Mouse (Mus musculus): ENCODE measurements around the gene Spry2. TPM values are rescaled to one million over a fixed set of nuclear protein-coding genes. Genes with fewer than 3 reads are reported as not detected.

Spry2 gene
- total RNA-seq (2021), result 10 to 100 TPM; 34.6 to 35.7 TPM
- long read RNA-seq, experiment 1, partial matches to known transcripts, result 0 of 2 reads
- long read RNA-seq, experiment 1, other reads (novel, unspliced or antisense), result 0 of 2 reads
- long read RNA-seq, experiment 2, transcript Spry2-201 (2 exons, 2,087 nt), result major isoform, 6 of 7 reads
- long read RNA-seq, experiment 2, partial matches to known transcripts, result 0 of 7 reads
- long read RNA-seq, experiment 2, other reads (novel, unspliced or antisense), result 1 of 7 reads

GRCm38 (mm10) chr14:105896791-105897568, at the start of gene Spry2:
Spry2 (minus strand) TSS chr14:105896819.
- peak; percentile 91 to 92 for DNase-seq
- intact Hi-C loops (cut with DNase I), result loop anchor here (2.0 to 5.0 kb wide), 6 partner anchors 164 to 585 kb away; no protein-coding TSS in a partner anchor

DNA sequence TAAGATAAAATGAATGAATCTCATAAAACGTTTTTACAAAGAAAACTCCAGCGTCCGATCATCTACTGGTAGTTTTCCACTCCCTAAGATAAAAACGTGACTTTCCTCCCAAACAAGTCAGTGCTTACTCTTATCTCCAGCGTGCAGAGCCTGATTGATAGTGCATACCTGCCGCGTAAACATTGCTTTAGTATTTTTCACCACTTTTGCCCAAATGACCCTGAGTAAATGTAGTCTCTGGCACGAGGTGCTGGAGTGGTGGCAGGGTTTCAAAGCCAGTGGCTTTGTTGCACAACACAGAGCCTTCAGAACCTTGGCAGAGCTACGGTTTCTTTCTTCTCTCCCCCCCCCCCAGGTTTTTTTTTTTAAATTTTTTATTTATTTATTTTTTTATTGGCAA, 44.7 kb upstream of the Spry2 start:
- peak in 1 of 2 experiments; percentile 17 for DNase-seq
- intact Hi-C loops (cut with DNase I), result no loop called here

GRCm38 (mm10) chr14:105926726-105927125, 30.1 kb upstream of the Spry2 start:
- intact Hi-C loops (cut with DNase I), result no loop called here

DNA sequence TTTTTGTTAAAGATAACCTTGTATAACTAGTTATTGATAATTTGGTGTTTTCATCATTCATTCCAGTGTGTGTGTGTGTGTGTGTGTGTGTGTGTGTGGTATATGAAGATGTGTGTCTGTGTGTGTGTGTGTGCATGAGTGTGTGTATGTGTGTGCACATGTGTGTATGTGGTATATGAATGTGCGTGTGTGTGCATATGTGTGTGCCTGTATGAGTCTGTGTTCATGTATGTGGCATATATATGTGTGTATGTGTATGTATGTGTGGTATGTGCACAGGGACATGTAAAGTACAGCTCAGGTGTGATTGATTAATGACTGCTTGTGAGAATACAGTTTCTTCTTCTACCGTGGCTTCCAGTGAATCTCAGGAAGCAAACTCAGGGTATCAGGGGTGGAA, 28.7 kb upstream of the Spry2 start:
- intact Hi-C loops (cut with DNase I), result no loop called here
- no peak for DNase-seq

More at GRCm38 (mm10) chr14:105926726-105927125, 30.1 kb upstream of the Spry2 start:
- DNase-seq, result no peak

DNA sequence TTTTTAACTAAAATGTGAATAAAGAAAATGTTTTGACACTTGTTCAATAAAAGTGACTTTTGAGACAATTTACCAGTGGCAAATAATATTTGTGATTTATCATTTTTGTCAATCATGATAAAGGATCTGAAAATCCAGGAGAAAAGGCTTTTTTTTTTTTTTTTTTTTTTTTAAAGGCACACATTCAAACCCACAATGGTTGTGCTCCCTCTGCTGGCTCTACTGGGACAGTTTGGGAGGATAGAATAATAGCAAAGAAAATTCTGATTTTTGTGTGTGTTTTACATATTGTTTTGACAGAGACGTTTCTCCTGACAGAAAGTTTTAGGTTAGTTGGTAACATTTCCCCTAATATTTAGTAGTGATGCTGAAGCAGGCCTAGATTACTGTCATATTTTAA, 28.1 kb upstream of the Spry2 start:
- intact Hi-C loops (cut with DNase I), result loop anchor here (5.0 kb wide), 1 partner anchor 612 kb away; no protein-coding TSS in a partner anchor
- peak; percentile 9 to 42 for DNase-seq

DNA sequence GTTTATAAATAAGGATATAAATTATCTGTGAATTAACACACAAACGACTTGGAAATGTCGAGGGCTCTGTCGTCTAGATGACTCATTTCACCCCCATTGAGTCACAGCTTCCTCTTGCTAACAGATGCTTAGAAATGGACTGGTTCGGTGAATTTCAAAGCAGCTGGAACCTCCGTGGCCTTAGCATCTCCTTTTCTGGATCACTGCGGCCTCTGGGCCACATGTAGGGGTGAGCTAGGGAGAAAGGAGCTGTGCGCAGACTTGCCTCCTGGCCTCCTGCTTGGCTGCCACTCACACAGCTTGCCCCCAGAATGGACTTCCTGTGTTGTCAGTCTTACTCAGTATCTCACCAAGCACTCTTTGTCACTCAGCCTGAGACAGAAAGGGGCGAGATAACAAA, 26.3 kb upstream of the Spry2 start:
- intact Hi-C loops (cut with DNase I), result loop anchor here (5.0 kb wide), 1 partner anchor 611 kb away; no protein-coding TSS in a partner anchor
- DNase-seq, result peak in 1 of 2 experiments; percentile 11

- DNase-seq, result no peak
- intact Hi-C loops (cut with DNase I), result loop anchor here (5.0 kb wide), 1 partner anchor 610 kb away; no protein-coding TSS in a partner anchor
These were observed 25.8 kb upstream of the Spry2 start for GRCm38 (mm10) chr14:105922427-105922826.

DNA sequence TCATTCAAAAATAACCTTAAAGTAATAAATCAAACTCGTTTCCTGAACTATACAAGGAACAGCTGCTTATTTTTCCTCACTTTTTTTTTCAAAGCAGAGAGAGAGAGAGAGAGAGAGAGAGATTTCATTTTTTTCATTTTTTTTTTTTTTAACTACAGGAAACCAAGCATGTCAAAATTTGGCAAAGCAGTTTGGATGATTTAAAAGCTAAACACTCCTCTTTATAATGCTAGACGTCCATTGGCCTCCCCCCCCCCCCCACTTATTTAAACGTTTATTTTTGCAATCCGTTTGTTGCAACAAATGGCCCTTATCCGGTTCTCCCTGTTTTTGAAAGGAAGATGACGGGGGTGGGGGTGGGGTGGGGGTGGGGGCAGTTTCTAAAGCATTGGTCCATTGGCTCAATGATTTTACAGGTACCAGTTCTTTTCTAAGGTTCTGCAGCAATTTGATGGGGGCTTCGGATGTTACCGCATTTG, 24.6 kb upstream of the Spry2 start:
- intact Hi-C loops (cut with DNase I), result loop anchor here (5.0 kb wide), 1 partner anchor 609 kb away; no protein-coding TSS in a partner anchor
- no peak for DNase-seq

GRCm38 (mm10) chr14:105920395-105921216, 24.0 kb upstream of the Spry2 start:
- DNase-seq, result peak in 1 of 2 experiments; percentile 6
- intact Hi-C loops (cut with DNase I), result loop anchor here (5.0 kb wide), 1 partner anchor 608 kb away; no protein-coding TSS in a partner anchor

- intact Hi-C loops (cut with DNase I), result no loop called here
- no peak for DNase-seq
These were observed 10.6 kb upstream of the Spry2 start for GRCm38 (mm10) chr14:105907216-105907615.

- no peak for DNase-seq
- intact Hi-C loops (cut with DNase I), result no loop called here
These were observed 9.3 kb upstream of the Spry2 start for GRCm38 (mm10) chr14:105905935-105906334.

DNA sequence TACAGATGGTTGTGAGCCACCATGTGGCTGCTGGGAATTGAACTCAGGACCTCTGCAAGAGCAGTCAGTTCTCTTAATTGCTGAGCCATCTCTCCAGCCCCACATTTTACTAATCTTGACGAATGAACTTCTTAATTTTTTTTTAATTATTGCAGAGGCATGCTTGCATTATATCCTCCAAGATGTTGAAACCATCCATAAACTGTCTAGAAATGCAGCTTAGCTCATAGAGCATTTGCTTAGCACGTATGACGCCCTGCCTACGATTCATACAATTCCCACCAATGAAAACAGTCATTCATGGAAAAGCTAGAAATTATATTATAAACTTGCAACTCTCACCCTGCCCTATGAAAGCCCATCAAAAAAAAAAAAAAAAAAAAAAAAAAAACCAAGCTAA, 8.9 kb upstream of the Spry2 start:
- intact Hi-C loops (cut with DNase I), result no loop called here
- no peak for DNase-seq

DNA sequence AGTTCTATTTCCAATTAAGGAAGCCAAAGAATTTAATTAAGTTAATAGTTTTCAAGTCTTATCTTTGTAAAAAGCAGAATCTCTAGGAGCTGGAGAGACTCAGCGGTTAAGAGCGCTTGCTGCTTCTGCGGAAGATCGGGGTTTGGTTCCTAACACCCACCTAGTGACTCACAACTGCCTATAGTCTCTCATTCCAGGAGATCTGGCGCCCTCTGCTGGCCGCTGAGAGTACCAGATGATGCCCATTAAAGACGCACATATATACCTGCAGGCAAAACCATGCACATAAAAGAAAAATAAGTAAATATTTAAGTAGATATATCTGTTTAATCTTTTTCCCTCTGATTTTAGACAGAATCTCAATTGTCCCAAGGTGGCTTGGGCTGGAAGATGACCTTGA, 6.2 kb upstream of the Spry2 start:
- intact Hi-C loops (cut with DNase I), result no loop called here
- peak; percentile 22 to 36 for DNase-seq

- intact Hi-C loops (cut with DNase I), result no loop called here
- DNase-seq, result no peak
These were observed 4.2 kb upstream of the Spry2 start for GRCm38 (mm10) chr14:105900841-105901240.

DNA sequence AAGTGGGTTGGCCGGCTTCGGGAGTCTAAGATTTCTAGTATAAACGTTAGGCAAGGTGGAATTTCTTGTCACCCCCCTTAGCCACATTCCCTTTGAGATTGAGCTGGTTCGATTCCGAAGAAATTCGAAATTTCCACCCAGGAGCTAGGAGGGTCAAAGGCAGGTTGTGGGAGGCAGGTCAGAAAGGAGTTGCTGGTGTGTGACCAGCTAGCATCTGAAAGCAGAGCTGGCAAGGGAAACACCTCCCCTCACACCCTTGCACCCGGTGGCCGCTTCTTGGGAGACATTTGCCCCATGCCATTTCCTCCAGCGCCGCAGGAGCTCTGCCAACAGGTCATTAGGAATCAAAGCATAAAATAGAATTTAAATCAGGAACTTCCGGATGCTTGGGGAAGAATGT, 2.5 kb upstream of the Spry2 start:
- peak in 1 of 2 experiments; percentile 7 for DNase-seq
- intact Hi-C loops (cut with DNase I), result loop anchor here (5.0 kb wide), 4 partner anchors 313 to 587 kb away; no protein-coding TSS in a partner anchor

DNA sequence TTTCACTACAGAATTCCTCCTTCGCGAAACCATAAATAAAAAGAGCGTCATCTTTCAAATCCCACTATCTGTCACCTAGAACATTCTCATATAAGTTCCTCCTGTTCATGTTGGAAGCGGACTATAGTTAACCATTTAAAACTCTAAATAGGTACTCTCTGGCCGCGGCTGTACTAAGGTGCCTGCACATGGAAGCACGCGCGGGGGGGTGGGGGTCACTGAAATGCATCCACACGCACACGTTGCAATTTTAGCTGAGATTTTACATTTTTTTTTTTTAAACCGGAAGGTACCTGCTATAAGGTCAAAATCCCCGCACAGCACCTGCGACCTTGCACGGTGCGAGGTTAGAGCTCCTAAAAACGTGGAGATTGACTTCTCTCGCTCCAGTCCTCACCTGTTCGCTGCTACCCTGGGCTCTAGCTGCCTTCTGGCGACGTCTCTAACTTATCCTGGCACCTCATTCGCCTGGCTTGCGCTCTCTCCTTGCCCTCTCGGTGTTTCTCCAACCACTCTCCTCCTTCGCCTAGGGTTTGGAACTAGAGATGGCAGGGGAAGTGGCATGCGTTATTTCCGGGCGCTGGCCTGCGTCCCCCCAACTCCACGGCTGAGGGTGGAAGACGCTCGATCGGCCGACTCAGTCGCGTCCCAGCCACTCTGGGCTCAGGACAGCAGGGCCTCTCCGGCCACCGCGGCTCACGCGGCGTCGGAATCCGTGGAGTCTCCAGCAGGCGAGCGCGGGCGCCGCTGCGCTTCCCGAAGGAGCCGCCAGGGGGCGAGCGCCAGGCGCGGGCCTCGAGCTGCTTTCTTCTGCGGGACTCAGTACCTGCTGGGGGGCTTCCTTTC, 1.9 kb upstream of the Spry2 start:
- intact Hi-C loops (cut with DNase I), result loop anchor here (5.0 kb wide), 4 partner anchors 314 to 586 kb away; no protein-coding TSS in a partner anchor
- DNase-seq, result peak; percentile 96 to 97

DNA sequence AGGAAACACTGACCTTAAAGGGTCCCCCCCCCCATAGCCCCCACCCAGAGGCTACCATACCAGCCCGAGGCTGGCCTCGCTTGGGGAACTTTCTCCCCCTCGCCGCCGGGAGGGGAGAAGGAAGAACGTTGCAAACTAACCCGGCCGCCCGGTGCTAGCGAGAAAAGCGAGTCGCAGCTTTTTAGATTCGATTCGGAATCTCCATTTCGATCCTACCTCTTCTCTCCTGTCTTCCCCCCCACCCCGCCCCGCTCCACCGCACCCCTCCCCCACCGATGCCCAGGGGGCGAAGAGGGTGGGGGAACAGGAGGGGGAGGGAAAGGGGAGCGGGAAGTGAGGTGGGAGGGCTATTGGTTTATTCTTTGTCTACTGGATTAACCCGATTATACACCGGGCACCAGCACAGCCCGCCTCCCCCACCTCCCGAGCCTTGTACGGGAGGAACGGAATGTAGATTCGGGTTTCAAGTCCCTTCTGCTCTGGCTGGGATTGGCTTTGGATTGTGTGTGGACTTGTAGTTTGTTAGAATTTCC, 1.0 kb upstream of the Spry2 start:
- peak; percentile 56 to 74 for DNase-seq
- intact Hi-C loops (cut with DNase I), result loop anchor here (2.0 to 5.0 kb wide), 6 partner anchors 165 to 585 kb away; no protein-coding TSS in a partner anchor

DNA sequence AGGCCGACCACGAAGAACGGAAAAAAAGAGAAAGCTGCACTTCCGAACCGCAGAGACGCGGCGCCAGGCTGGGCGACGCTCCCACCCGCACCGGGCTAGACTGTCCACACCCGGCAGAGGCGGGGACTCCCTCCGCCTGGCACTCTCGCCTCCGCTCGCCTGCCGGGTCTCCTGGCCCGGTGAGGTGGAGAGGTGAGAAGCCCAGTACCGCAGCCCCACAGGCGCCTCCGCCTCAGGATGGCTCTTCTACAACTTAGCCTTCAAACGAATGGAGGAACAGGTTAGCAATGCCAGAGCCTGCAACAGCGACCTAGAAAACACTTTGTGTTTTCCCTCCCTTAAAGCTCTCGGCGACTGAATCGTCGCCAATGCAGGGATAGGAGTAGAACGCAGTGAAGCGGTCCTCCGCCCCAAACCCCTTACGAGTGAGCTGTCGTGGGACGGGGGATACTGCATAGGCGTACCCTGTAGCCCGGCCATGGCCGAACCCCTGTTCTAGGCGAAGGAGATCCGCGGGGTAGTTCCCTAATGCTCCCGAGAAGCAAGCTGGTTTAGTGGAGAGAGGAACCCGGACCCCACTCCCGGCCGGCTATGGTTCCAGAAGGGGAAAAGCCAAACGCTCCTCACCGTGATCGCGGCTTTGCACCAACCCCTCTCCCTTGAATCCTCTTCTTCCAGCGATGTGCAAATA, 513 bp downstream of the Spry2 start:
- DNase-seq, result peak; percentile 69 to 70
- intact Hi-C loops (cut with DNase I), result loop anchor here (2.0 to 5.0 kb wide), 6 partner anchors 163 to 584 kb away; no protein-coding TSS in a partner anchor
